Mouse (Mus musculus): ENCODE measurements at regions not wholly inside any gene's neighbourhood (a gene's known extent, or its start where the extent isn't known, plus 50 kb on each side); places are given as distances from the start of the nearest gene placed in this dataset.

DNA sequence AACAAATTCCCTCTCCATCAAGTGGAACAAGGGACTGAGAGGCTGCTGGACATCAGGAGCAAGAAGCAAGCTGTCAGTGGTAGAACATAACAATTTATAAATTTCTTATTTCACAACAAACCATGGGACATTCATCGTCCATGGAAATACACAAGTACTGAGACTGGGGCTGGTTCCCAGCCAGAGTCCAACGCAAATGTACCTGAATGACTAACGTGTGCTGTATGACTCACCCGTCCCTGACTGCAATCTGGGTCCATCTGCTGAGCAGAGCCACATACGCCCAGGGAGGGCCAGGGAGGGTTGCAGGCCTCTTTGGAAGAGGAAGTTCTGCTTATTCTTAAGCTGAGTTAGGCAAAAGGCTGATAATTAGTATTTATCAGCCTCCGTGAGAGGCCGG is 320.1 kb upstream of the Pappa start:
- H3K4me1 ChIP-seq (ENCODE audit: control insufficient read depth, insufficient read depth, insufficient read length), result no peaks in the 10 kb centered on the region
- H3K36me3 ChIP-seq (ENCODE audit: control insufficient read depth, insufficient read depth, low read length), result no peaks in the 10 kb centered on the region
- TF ChIP-seq POLR2A (IDR thresholded peaks at IDR 0.05; ENCODE audit: low read depth, low read length) (no peak), CTCF (IDR thresholded peaks at IDR 0.05; ENCODE audit: extremely low read depth, insufficient read depth, insufficient read length, insufficient replicate concordance) (no peak)
- 65% methylated on average over 7 of the region's 7 CpGs for WGBS
- no peak for DNase-seq (ENCODE audit: low read depth in 1 of 2, low spot score in 2 of 2)
- H3K27me3 ChIP-seq (ENCODE audit: control insufficient read depth, insufficient read depth, low read length), result no peaks in the 10 kb centered on the region
- H3K27ac ChIP-seq (ENCODE audit: insufficient read depth, low read length), result no peak overlapping the region
- no peak overlapping the region for H3K4me3 ChIP-seq (ENCODE audit: extremely low read depth, insufficient read depth, insufficient read length)

DNA sequence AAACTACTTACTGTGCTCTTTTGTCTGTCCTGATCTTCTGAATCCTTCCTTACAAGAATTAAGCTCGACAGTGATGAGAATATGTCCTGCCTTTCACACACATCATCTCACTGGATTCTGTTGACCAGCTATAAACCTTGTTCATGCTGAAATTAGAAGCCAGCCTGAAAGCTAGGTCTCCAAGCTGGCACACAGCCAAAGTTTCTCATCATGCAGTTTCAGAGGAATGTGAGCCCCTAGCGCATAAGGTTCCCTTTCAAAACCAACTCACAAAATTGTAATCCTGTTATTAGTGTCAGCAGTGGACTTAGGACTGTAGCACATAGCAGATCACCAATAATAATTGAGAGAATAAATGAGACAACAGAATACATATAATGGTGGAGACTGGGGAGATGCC is 319.0 kb upstream of the Pappa start:
- Histone ChIP-seq H3K27me3 (ENCODE audit: control insufficient read depth, insufficient read depth, low read length) (no peaks in the 10 kb centered on the region), H3K4me1 (ENCODE audit: control insufficient read depth, insufficient read depth, insufficient read length) (no peaks in the 10 kb centered on the region), H3K27ac (ENCODE audit: insufficient read depth, low read length) (no peak overlapping the region), H3K36me3 (ENCODE audit: control insufficient read depth, insufficient read depth, low read length) (no peaks in the 10 kb centered on the region), H3K4me3 (ENCODE audit: extremely low read depth, insufficient read depth, insufficient read length) (no peak overlapping the region)
- WGBS, result 92% methylated on average over 2 of the region's 2 CpGs
- no peak for DNase-seq (ENCODE audit: low read depth in 1 of 2, low spot score in 2 of 2)
- TF ChIP-seq POLR2A (IDR thresholded peaks at IDR 0.05; ENCODE audit: low read depth, low read length) (no peak), CTCF (IDR thresholded peaks at IDR 0.05; ENCODE audit: extremely low read depth, insufficient read depth, insufficient read length, insufficient replicate concordance) (no peak)

DNA sequence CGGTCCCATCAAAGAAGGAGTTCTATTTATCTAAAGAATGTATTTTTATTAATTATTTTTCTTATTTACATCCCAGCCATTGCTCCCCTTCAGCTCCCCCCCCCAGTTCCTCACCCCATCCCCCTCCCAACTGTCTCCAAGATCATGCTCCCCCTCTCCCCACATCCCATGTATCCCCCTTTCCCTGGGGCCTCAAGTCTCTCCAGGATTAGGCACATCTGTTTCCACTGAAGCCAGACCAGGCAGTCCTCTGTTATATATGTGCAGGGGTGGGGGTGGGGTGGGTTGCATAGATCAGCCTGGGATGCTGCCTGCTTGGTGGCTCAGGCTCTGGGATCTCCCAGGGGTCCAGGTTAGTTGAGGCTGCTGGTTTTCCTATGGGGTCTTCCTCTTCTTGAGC is 316.8 kb upstream of the Pappa start:
- Histone ChIP-seq H3K4me3 (ENCODE audit: extremely low read depth, insufficient read depth, insufficient read length) (no peak overlapping the region), H3K27ac (ENCODE audit: insufficient read depth, low read length) (no peak overlapping the region), H3K4me1 (ENCODE audit: control insufficient read depth, insufficient read depth, insufficient read length) (no peaks in the 10 kb centered on the region), H3K36me3 (ENCODE audit: control insufficient read depth, insufficient read depth, low read length) (no peaks in the 10 kb centered on the region), H3K27me3 (ENCODE audit: control insufficient read depth, insufficient read depth, low read length) (no peaks in the 10 kb centered on the region)
- DNase-seq (ENCODE audit: low read depth in 1 of 2, low spot score in 2 of 2), result no peak
- TF ChIP-seq POLR2A (IDR thresholded peaks at IDR 0.05; ENCODE audit: low read depth, low read length) (no peak), CTCF (IDR thresholded peaks at IDR 0.05; ENCODE audit: extremely low read depth, insufficient read depth, insufficient read length, insufficient replicate concordance) (no peak)
- 92% methylated on average over 1 of the region's 1 CpGs for WGBS

DNA sequence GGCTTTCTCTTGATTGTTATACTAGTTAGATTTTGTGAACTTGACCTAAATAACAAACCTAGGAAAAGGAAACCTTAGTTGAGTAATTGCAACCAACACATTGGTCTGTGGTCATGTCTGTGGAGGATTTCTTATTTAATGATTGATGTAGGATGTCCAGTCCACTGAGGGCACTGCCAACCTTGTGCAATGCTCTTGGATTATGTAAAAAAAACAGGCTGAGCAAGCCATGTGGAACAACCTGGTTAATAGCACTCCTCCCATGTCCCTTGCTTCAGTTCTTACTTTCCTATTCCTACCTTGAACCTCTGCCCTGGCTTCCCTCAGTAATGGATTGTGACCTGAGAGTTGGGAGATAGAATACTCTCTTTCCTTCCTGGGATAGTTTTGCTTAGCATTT is 312.0 kb upstream of the Pappa start:
- no peak for TF ChIP-seq CTCF (IDR thresholded peaks at IDR 0.05; ENCODE audit: extremely low read depth, insufficient read depth, insufficient read length, insufficient replicate concordance)
- no peak for TF ChIP-seq POLR2A (IDR thresholded peaks at IDR 0.05; ENCODE audit: low read depth, low read length)
- Histone ChIP-seq H3K4me1 (ENCODE audit: control insufficient read depth, insufficient read depth, insufficient read length) (no peaks in the 10 kb centered on the region), H3K36me3 (ENCODE audit: control insufficient read depth, insufficient read depth, low read length) (no peaks in the 10 kb centered on the region), H3K27ac (ENCODE audit: insufficient read depth, low read length) (no peak overlapping the region), H3K4me3 (ENCODE audit: extremely low read depth, insufficient read depth, insufficient read length) (no peak overlapping the region), H3K27me3 (ENCODE audit: control insufficient read depth, insufficient read depth, low read length) (no peaks in the 10 kb centered on the region)
- no peak for DNase-seq (ENCODE audit: low read depth in 1 of 2, low spot score in 2 of 2)

DNA sequence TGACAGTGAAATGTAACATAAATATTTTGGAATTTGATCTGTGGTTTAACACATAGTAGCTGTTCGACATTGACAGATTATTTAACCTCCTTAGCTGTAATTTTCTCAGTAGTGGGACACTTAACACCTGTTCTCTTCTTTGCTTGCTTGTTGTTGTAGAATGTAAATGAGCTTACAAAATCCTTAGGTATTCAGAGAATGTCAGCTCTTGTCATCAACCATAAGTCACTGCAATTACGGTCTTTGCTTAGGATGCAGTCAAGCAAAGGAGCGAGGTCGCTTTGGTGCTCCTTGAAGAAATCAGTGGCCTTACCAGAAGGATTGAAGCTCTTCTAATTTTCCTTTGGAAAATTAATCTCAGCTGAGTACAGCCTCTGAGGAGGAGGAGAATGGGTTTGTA is 311.2 kb upstream of the Pappa start:
- WGBS, result 78% methylated on average over 4 of the region's 4 CpGs
- DNase-seq (ENCODE audit: low read depth in 1 of 2, low spot score in 2 of 2), result no peak
- Histone ChIP-seq H3K27me3 (ENCODE audit: control insufficient read depth, insufficient read depth, low read length) (no peaks in the 10 kb centered on the region), H3K4me3 (ENCODE audit: extremely low read depth, insufficient read depth, insufficient read length) (no peak overlapping the region), H3K4me1 (ENCODE audit: control insufficient read depth, insufficient read depth, insufficient read length) (no peaks in the 10 kb centered on the region), H3K36me3 (ENCODE audit: control insufficient read depth, insufficient read depth, low read length) (no peaks in the 10 kb centered on the region), H3K27ac (ENCODE audit: insufficient read depth, low read length) (no peak overlapping the region)
- no peak for TF ChIP-seq POLR2A (IDR thresholded peaks at IDR 0.05; ENCODE audit: low read depth, low read length)
- no peak for TF ChIP-seq CTCF (IDR thresholded peaks at IDR 0.05; ENCODE audit: extremely low read depth, insufficient read depth, insufficient read length, insufficient replicate concordance)

DNA sequence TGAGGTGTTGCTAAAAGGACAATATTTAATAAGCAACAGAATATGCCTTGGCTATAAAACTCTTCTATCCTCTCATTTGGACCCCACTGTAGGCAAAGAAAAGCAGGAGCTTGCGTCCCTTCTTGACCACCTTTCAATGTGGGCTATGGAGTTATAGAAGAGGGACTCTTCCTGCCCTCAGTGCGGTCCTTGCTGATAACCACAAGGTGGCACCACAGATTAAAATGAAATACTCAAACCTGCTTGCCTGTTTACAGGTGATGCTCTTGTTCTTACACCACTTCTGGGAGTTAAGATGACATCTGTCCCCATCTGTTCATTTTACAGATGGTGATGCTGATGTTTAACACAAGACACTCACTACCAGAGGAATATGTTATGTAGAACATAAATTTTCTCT is 291.1 kb upstream of the Pappa start:
- no peak overlapping the region for H3K4me3 ChIP-seq (ENCODE audit: extremely low read depth, insufficient read depth, insufficient read length)
- TF ChIP-seq CTCF (IDR thresholded peaks at IDR 0.05; ENCODE audit: extremely low read depth, insufficient read depth, insufficient read length, insufficient replicate concordance) (no peak), POLR2A (IDR thresholded peaks at IDR 0.05; ENCODE audit: low read depth, low read length) (no peak)
- 51% methylated on average over 2 of the region's 2 CpGs for WGBS
- no peaks in the 10 kb centered on the region for H3K36me3 ChIP-seq (ENCODE audit: control insufficient read depth, insufficient read depth, low read length)
- no peaks in the 10 kb centered on the region for H3K27me3 ChIP-seq (ENCODE audit: control insufficient read depth, insufficient read depth, low read length)
- no peaks in the 10 kb centered on the region for H3K4me1 ChIP-seq (ENCODE audit: control insufficient read depth, insufficient read depth, insufficient read length)
- no peak for DNase-seq (ENCODE audit: low read depth in 1 of 2, low spot score in 2 of 2)
- no peak overlapping the region for H3K27ac ChIP-seq (ENCODE audit: insufficient read depth, low read length)

DNA sequence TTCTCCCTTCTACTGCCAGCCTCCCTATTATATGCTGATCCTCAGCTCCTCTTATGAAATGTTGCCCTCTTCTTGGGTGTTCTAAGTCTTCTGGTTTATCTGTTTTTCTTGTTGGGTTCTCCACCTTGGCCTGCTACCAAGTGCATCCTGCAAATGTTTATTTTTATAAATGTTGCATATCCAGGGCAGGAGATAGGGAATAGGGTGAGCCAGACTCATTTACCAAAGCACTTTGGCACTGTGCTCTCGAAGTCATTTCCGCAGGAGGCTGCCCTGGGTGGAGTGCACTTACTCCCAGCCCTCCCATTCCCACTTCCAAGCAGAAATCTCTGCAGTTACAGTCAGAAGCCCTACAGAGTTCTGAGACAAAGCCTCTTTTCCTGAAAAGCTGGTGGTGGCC is 249.5 kb upstream of the Pappa start:
- H3K27ac ChIP-seq (ENCODE audit: insufficient read depth, low read length), result no peak overlapping the region
- TF ChIP-seq POLR2A (IDR thresholded peaks at IDR 0.05; ENCODE audit: low read depth, low read length), result no peak
- no peaks in the 10 kb centered on the region for H3K4me1 ChIP-seq (ENCODE audit: control insufficient read depth, insufficient read depth, insufficient read length)
- WGBS, result 63% methylated on average over 2 of the region's 2 CpGs
- no peak overlapping the region for H3K4me3 ChIP-seq (ENCODE audit: extremely low read depth, insufficient read depth, insufficient read length)
- H3K27me3 ChIP-seq (ENCODE audit: control insufficient read depth, insufficient read depth, low read length), result no peaks in the 10 kb centered on the region
- H3K36me3 ChIP-seq (ENCODE audit: control insufficient read depth, insufficient read depth, low read length), result no peaks in the 10 kb centered on the region
- no peak for DNase-seq (ENCODE audit: low read depth in 1 of 2, low spot score in 2 of 2)
